In genomic region chr13:58590630-58591029, GRCm38 (mm10) we compare ENCODE assay signal across 10 mouse cellular contexts. TPM values are rescaled to one million over a fixed set of nuclear protein-coding genes. Genes with fewer than 3 reads are reported as not detected.
DNase-seq lines count a peak whose midpoint lies in the region; ATAC-seq lines count a peak whose summit lies in the region.
"Had no signal": no experiment of that assay in that cellular context is flagged by ENCODE, and none has a peak within 500 bp of the region (broad histone marks: within the 10 kb centered on the region; RNA-seq: fewer than 3 reads in every experiment).

No protein-coding gene starts in this region.

- DNase-seq in frontal cortex, postnatal 36 days (ENCODE audit: low spot score in 2 of 2) = peak; percentile 18 to 30
- DNase-seq in ovary, postnatal 36 days (ENCODE audit: low spot score) = peak; percentile 43
- DNase-seq in ovary, adult 18-20 months (ENCODE audit: low spot score) = no peak
- DNase-seq in c-Kit-positive CD71-positive TER-119-positive erythroid progenitor cells, embryonic 14.5 days (ENCODE audit: low spot score) = peak; percentile 17
- DNase-seq in lung, postnatal 10 days = peak; percentile 60
- DNase-seq in thymus, postnatal 14 days = peak; percentile 44

- H3K9ac ChIP-seq in hindbrain, embryonic 16.5 days (ENCODE audit: low read depth, low read length) = no peak overlapping the region
- H3K9ac ChIP-seq: hindbrain, embryonic 15.5 days had no signal

- no peak overlapping the region for H3K4me2 ChIP-seq in hindbrain, embryonic 16.5 days (ENCODE audit: low read length)
- H3K4me2 ChIP-seq: hindbrain, embryonic 15.5 days had no signal

- H3K9me3 ChIP-seq in hindbrain, embryonic 16.5 days (ENCODE audit: control insufficient read depth, low read length) = no peaks in the 10 kb centered on the region
- H3K9me3 ChIP-seq: hindbrain, embryonic 15.5 days had no signal

- WGBS in hindbrain, embryonic 16.5 days = 39% methylated on average over 6 of the region's 6 CpGs

- ATAC-seq in frontal cortex, adult (ENCODE audit: low TSS enrichment) = no peak
- 0 out of 2 replicates have a peak, but pooled peaks have one; percentile 37 for ATAC-seq in hindbrain, embryonic 16.5 days

- peaks cover 6% of the 10 kb centered on the region for H3K4me1 ChIP-seq in hindbrain, embryonic 16.5 days (ENCODE audit: control insufficient read depth, insufficient read depth, low read depth, low read length)

- no peaks in the 10 kb centered on the region for H3K36me3 ChIP-seq in hindbrain, embryonic 16.5 days (ENCODE audit: control insufficient read depth, insufficient read depth, low read length)
- H3K36me3 ChIP-seq: hindbrain, embryonic 15.5 days had no signal

- no peaks in the 10 kb centered on the region for H3K27me3 ChIP-seq in hindbrain, embryonic 16.5 days (replicated peaks; ENCODE audit: control insufficient read depth, insufficient read depth, low read length)
- H3K27me3 ChIP-seq: hindbrain, embryonic 15.5 days had no signal

- H3K27ac ChIP-seq in hindbrain, embryonic 16.5 days (ENCODE audit: low read depth, low read length) = no peak overlapping the region
- H3K27ac ChIP-seq: hindbrain, embryonic 15.5 days had no signal

- no peak overlapping the region for H3K4me3 ChIP-seq in hindbrain, embryonic 16.5 days (ENCODE audit: low read length)
- H3K4me3 ChIP-seq: hindbrain, embryonic 15.5 days; myocyte had no signal

RNA-seq across cellular contexts. Expression of gene Slc28a3, which starts 20.0 kb away (rescaled TPM):
- 0.25 TPM in 2 replicates for polyA plus RNA-seq in hindbrain, embryonic 16.5 days (2015; fragmentation: Nextera tagmentation; extraction: Ambion mirVana)
- polyA plus RNA-seq: myocyte had no signal
